Mouse (Mus musculus) erythroblast, adult 5-6 weeks (primary cell): ENCODE data around the gene Agrp. TPM values are rescaled to one million over a fixed set of nuclear protein-coding genes. Genes with fewer than 3 reads are reported as not detected.

Experiments
- ATAC-seq: replicated peaks from 2 replicates; pipeline ENCODE4 v1.8.0; 2016; ENCODE audit warnings: moderate number of reproducible peaks, mild to moderate bottlenecking, moderate TSS enrichment, inconsistent platforms; ENCODE audit not compliant: poor library complexity, low FRiP score, severe bottlenecking
- total RNA-seq, 2 experiments: library from RNA; stranded (forward) in 1 of 2; stranded (reverse) in 1 of 2; fragments of 150-400 nt in 1 of 2; fragments of 200-764, 138-1000 nt in 1 of 2; gene quantifications; 2 replicates each; pipeline versions ENCODE4 v1.2.3 to v1.2.4; 2015 to 2017; ENCODE audit warnings: low replicate concordance in 2 of 2

The Agrp gene
- total RNA-seq, 2 experiments from 2014 or later, result not detected

DNA sequence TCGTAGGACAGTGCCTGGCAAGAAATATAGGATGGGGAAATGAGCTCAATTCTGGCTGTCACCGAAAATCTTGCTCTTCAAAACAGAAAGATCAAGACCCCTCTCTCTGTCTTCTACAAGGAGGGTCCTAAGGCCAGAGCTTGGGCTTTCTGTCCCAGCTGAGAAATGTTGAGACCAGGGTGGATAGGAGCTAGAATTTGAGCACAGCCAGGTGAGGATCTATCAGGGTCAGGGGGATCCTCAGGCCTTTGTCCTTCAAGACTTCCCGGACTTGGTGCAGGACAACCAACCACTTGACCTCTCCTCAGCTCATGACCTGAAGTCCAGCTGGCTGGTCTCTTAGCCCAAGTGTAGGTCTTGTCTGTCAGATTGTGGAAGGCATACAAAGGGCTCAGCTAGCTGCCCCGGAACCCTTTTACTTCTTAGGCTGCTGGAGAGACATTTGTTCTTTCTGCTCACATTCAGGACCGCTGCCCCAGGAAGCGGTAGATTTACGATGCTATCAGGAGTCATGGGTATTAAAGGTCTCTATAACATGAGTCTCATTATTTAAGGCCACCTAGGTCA lies 13.4 kb downstream of the Agrp start:
- ATAC-seq, result no peak

DNA sequence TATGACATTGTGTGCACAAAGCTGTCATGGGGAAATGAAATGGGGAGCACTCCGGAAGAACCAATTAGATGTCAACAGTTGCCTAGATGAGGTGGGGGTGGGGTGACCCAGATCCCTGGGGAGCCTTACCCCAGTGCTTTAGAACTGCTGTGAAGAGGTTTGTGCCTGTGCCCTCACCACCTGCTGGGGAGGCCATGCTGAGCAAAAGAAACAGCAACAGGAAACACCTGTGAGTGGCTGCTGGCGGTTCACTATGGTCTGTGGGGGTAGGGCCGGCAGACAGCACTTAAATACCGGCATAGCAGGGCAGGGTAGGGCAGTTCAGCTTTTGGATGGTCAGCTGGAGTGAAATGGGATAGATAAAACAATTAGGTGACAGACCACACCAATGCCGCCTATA lies 14.1 kb downstream of the Agrp start:
- no peak for ATAC-seq

DNA sequence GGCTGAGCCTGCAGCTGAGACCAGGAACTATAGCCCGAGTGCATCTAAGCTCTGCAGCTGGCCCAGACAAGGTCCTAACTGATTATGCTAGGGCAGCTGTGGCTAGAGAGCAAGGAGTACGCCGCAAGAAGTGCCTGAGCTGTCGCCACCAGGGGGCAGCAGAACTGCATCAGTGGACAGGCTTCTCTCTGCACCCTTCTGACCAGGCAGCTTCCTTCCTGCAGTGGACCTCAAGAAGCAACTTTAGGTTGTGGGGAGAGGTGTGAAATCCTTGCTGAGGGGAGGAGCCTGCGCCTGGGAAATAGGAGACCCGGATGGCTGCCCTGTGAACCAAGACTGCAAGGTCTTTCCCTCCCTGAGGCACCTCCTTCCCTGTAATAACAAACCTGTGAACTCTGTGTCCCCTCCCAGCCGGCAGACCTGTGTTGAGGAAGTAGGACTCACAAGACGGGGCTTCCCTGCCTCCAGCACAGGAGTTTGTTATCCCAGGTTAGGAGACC lies 14.7 kb downstream of the Agrp start:
- peak; percentile 87 for ATAC-seq

DNA sequence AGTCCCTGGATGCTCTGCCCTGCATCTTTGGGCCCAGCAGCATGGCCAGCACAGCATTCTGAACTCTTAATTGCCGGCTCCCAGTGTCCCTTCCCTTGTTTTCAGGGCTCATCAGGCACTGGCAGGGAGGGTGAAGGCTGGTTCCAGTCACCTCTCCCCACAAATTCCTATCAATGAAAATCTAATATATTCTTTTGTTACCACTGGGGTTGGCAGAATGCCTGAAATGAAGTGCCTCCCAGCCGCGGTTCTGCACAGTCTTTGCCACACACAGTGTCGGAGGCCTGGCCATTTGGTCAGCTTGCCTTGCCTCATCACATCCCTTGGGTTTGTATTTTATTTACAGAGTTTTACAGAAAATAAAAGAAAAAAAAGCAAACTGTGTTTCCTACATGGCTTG lies 15.4 kb downstream of the Agrp start:
- no peak for ATAC-seq

DNA sequence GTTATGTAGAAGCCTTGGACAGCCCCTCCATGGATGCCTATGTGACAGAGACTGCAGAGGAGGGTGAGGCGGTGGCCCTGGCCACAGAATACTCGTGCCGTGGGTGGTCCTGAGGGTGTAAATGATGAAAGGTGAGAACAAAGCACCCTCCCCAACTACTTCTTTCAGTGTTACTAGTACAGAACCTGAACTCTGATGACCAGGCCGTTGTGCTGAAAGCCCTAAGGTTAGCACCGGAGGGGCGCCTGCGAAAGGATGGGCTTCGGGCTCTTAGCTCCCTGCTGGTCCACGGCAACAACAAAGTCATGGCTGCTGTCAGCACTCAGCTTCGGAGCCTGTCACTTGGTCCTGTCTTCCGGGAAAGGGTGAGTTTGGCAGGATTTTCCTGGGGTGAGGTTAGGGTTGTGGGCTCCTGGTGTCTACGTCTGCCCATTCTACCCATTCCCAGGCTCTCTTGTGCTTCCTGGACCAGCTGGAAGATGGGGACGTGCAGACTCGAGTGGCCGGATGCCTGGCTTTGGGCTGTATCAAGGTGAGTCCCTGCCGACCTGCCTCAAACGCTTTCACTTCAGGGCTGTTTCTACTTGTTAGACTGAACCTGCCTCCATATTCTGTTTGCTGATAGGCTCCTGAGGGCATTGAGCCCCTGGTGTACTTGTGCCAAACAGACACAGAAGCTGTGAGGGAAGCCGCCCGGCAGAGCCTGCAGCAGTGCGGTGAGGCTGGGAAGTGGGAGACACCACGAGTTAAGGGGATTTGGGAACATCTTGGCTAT lies 16.1 kb downstream of the Agrp start:
- no peak for ATAC-seq

DNA sequence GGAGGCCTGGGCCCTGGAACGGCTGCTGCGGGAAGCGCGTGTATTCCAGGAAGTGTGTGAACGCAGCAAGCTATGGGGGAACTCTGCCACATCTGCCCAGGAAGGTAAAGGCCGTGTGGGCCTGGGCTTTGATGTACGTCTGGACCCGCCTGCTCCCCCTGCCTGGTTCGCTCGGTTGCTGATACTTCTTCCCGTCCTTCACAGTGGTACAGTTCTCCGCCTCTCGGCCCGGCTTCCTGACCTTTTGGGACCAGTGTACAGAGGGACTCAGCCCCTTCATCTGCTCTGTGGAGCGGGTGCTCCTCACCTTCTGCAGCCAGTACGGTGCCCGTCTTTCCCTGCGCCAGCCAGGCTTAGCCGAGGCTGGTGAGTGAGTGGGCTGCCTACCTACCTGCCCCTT lies 17.0 kb downstream of the Agrp start:
- ATAC-seq, result no peak

DNA sequence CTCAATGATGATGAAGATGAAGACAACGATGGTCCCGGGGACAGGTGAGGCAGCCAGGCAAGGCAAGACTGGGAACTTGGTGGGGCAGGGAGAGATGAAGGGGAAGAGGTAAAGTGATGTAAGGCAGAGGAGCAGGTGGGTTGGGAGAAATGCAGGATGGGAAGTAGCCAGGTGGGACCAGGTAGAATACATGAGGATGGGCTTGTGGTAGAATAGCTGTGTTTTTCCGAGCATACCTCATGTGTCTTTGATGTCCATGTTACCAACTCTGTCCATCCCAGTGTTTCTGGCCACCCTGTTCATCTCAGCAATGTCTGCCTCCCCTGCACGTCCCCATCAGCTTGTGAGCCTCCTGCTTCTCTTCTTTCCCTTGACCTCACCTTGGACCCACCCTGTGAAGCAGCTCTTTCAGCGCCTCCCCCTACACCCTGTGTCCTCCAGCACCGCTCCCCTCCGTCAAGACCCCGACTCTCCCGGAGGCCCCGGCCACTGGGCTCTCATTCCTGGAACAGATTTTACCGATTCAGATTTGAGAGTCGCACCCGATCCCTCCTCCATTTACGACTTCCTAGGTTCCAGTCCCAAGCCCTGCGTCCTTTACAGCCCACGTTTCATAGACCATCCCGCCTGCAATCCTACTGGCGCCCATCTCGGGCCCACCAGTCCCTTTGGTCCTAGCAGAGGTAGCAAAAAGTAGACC lies 18.2 kb downstream of the Agrp start:
- ATAC-seq, result no peak

DNA sequence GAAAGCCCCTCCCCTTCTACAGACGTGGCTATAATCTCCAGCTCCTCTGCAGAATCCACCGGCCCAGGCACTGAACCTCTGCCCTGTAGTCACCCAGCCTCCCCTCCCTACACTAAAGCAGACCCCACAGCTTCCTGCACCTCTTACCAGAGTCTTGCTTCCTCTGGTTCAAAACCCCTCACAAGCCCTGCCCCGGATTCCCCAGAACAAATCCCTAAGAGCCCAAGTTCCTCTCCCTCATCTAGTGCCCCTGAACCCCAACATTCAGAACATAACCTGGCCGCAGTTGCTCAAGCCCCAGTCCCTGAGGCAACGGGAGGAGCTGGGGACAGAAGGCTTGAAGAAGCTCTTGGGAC lies 18.9 kb downstream of the Agrp start:
- ATAC-seq, result no peak

DNA sequence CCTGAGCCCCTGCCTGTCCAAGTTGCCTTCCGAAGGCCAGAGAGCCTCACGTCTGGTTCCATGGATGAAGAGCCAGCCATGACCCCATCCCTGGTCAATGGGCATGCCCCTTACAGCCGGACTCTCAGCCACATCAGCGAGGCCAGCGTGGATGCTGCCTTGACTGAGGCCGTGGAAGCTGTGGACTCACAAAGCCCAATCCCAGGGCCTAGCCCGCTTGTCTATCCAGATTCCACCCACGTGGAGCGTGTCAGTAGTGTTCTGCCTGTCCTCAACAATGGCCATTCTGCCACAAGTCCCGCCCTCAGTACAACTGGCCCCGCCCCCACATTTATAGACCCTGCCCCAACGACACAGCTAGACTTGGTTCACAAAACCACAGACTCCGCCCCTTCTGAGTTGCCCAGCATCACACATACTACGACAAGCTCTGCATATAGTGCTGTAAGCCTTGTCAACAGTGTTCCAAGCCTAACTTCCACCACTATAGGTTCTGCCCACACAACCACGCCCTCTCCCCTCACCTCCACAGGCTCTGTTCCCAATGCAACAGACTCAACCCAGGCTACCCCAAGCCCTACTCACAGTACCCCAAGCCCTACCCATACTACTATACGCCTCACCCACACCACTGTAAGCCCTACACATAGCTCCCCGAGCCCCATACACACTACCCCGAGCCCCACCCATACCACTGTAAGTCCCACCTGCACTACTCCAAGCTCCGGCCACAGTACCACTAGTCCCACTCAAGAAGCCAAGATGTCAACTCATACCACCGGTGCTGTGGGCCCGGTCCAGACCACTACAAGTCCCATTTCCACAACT lies 19.5 kb downstream of the Agrp start:
- ATAC-seq, result no peak

DNA sequence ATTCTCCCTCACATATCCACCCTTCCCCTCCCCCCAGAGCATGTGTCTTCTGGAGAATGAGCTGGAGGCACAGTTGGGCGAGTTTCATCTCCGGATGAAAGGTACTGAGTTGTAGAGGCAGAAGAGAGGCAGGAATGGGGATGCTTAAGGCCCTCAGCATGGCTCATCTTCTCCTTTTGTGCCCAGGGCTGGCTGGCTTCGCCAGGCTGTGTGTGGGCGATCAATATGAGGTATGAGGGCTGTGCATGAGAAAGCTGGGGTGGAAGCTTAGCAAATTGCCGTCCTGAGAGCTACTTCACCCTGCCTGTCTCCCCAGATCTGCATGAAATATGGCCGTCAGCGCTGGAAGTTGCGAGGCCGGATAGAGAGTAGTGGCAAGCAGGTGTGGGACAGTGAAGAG lies 21.3 kb downstream of the Agrp start:
- ATAC-seq, result no peak

DNA sequence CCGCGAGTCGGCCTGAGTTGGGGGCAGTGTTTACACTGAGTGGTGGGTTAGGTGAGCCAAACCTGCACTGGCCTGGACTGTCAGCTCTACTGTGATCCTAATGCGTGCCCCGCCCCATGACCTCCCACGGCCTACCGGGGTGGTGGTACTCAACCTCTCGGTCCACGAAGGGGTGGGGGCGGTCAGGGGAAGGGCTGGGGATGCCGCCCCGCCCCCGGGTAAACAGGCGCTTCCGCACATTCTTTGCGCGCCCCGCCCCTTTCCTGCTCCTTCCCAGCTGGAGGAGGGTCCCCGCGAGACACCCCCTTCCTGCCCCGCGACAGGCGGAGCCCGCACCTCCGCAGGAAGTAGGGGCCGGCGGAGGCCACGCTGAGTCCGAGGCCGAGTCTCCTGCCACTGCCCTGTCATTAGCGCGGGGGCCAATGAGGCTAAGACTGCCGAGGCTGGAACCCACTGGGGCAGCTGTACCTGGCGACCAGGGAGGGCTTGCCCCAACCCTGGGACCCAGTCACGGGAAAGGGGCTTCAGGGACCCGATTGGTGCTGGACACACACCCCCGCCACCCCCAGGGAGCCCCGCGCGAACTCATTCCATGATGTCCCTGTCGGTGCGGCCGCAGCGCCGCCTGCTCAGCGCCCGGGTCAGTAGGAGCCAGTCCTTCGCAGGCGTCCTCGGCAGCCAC lies 23.2 kb downstream of the Agrp start:
- no peak for ATAC-seq

DNA sequence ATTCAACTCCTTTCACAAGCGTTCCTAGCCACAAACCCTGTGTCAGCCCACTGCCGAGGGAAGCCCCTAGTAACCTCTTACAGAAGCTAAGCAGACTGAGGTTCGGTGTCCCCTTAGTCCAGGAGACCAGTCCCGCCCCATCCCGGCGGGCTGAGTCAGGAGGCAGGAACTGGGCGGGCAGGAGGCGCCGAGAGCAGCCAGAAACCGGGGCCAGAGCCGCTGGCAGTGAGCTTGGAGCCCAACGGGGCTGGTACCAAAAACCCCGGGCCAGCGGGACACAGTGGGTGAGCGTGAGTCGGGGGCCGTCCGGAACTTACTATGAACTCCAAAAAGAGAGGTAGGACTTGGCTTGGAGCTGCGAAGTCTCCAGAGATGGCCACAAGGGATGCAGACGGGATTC lies 24.2 kb downstream of the Agrp start:
- ATAC-seq, result no peak

DNA sequence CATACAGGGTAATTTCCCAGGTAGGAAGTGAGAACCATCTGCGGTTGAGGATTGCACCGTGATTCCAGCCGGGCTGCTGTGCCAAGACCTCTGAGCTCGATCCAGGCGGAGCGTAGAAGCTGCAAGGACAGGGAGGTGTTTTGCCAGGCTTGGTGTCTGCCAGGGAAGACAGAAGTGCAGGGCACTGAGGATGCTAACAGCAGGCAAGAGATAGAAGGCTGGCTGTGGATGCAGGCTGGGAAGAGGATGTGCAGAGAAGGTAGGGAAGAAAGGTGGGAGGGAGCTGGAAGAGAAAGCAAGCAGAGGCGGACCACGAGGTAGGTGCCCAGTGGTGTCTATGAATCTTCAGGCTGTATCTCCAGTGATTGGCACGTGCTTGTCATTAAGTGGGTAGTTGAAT lies 25.4 kb downstream of the Agrp start:
- no peak for ATAC-seq

DNA sequence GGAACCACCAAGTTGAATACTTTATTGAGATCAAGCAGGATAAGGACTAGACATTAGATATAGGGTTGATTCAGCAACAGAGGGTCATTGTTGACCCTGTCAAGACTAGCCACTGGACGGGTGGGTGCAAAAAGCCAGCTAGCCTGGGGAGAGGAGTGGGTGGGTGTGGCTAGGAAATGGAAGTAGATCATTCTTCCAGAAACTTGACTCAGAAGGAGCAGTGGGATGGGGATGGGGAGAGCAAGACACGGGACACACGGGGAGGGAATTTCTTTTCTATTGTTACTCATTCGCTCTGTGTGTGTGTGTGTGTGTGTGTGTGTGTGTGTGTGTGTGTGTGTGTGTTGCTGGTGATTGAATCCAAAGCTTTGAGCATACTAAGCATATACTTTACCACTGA lies 27.4 kb downstream of the Agrp start:
- ATAC-seq, result no peak

DNA sequence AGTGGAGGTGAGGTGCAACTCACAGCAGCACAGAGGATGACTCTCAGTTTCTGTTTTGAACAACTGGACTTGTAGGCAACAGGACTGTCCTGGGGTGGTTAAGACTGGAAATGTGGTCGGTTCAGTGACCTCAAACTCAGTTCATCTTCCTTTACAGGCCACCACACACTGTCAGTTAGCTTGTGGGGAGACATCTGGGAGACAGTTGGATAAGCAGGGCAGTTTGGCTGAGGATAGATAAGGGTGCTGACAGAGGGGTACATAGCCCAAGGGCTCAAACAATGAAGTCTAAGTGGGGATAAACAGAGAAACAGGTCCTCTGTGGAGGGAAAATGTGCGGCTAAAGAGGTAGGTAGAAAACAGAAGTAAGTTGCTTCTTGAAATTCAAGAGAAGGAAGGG lies 27.8 kb downstream of the Agrp start:
- ATAC-seq, result no peak

DNA sequence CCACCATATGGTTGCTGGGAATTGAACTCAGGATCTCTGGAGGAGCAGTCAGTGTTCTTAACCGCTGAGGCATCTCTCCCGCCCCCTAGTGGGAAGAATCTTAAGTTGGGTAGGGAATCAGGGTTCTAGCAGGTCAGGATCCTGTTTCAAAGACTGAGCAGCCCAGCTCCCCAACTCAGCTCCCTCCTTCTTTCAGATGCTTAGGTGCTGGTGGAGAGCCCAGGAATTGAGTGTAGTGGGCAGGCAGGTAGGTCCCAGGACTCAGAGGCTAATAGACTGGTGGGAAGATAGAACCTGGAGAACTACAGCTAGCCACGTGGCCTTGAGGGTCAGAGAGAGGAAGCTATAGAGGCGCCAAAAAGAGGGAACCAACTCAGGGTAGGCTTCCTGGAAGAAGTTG lies 29.5 kb downstream of the Agrp start:
- ATAC-seq, result no peak

DNA sequence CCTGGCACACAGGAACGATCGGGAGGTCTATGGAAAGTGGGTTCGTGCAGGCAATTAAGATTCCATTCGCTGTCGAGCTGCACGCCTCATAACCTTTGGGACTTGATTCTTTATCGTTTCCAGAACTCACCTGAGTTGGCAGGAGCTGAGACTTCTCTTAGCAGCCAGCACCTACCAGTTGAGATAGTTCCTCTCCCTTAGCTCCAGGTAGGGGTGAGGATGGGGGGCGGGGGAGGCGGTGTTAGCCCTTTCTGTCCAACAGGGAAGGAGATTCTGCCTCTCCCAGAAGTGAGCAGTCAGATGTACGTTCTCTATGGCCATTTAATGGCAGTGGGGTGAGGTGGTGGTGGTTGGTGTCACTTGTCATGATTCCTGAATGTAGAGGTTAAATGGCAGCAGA lies 30.1 kb downstream of the Agrp start:
- ATAC-seq, result no peak

DNA sequence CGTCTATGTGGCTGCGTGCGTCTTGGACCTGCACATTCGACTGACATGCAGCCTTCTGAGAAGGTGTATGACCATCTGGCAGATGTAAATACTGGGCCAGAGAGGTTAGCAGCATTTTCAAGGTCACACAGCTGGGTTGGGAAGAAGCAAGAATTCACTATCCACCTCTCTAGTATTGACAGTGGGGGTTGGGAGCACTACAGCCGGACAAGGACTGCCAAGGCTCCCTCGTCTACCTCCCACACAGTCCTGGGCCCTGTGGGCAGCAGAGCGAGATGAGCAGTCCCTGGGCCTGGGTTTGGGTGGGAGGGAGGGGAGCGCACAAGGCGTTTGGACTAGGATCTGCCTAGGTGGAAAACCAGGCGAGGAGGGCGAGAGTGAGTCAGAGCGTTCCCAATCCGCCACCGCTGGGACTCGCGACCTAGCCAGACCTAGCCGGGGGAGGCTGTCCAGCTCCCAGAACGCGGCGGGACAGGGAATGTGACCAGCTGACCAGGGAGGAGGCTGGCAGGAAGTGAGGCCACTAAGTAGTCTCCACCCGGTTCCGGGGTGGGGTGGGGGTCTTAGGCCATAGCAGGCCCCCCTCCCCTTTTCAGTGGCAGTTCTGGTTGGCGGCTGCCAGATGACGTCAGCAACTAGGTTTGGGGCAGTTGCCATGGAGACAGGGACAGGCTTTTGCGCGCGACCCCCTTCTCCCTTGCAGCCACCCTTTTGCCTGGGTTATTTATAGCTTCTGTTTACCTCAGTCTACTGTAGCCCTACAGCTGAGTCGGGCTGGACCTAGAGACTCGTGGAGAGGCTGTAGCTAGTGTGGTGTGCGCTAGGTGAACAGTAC lies 30.8 kb downstream of the Agrp start:
- ATAC-seq, result 0 out of 2 replicates have a peak, but pooled peaks have one; percentile 9
